Mouse (Mus musculus) megakaryocyte, embryonic 14.5 days (primary cell): Measurements from ENCODE around the gene Sox9.

Experiments
- FLI1 ChIP-seq: IDR thresholded peaks from 2 replicates; pipeline ENCODE4 v1.6.1; 2012; ENCODE audit warnings: low read length, inconsistent platforms, mixed read lengths
- GATA1 ChIP-seq: IDR thresholded peaks from 3 replicates; pipeline ENCODE4 v1.6.1; 2012; ENCODE audit warnings: mixed read lengths, low read length, inconsistent platforms, borderline replicate concordance

DNA sequence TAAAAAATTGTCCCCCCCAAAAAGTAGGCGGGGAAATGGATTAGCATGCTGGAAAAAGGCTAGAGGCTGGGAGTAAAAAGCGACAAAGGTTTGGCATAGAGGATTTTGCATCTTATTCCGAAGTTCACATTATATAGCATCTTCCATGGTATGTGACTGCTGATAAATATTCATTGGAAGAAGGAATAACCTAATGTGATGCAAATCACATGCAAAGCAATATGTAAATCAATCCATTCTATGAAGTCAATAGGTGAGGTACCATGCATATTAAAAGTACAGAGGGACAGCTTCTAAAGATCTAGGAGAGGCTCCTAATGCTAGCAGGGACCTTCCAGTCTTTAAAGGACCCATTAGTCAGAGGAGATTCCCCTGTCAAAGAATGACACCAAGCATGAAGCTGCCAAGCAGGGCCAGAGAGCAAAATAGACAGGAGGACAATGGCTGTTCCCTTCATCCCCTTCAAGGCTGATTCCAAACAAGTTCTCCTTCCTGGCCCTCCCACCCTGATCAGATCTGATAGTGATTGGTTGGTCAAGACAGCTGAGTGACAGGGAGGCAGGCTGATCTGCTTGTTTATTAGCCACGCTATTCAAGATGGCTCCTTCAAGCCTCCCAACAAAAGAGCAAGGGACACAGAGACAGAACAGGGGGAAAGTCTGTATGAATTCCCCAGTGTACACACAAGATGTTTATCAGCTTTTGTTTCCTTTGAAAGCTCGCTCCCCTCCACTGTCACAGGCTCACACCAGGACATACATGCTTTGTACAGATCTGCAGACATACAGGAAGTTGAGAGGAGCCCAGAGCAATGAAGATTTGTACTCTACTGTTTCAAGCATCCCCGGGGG lies 44.4 kb downstream of the Sox9 start:
- TF ChIP-seq GATA1 = no peak
- TF ChIP-seq FLI1 = no peak
